Mouse (Mus musculus) heart, postnatal 4 days (tissue): ENCODE data around the gene Btaf1. TPM values are rescaled to one million over a fixed set of nuclear protein-coding genes. Genes with fewer than 3 reads are reported as not detected.
"Not testable (repeated sequence)": the region's sequence is repeated elsewhere in the genome, so short reads cannot be mapped to it uniquely, and the experiment has no call there.

ENCODE experiments used
- DNase-seq: peaks from one replicate; pipeline ENCODE4 v3.0.0; 2021
- total RNA-seq, 2 experiments: library from RNA; stranded (reverse); gene quantifications; 2 replicates each; pipeline ENCODE4 v1.2.3; 2021

The Btaf1 gene
- total RNA-seq, 2 experiments from 2014 or later = 16.3 TPM

DNA sequence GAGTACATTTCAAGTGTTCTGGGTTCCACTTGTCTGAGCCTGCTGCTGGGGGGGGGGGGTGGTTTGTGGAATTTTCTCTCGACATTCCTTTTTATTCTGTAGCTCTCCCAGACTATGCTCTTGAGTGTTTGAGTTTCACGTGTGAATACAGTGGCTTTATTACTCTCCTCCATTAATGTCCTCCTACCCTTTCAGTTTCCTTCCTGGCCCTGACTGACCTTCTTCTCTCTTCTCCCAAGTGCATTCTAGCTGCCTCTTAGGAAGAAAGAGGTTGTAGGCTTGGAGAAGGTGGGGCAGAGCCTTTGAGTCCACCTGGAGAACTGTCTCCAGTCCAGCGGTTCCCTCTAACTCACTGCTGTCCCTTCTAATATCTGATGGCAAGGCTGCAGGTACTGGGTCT is 2.9 kb upstream of the Btaf1 start:
- DNase-seq = no peak

DNA sequence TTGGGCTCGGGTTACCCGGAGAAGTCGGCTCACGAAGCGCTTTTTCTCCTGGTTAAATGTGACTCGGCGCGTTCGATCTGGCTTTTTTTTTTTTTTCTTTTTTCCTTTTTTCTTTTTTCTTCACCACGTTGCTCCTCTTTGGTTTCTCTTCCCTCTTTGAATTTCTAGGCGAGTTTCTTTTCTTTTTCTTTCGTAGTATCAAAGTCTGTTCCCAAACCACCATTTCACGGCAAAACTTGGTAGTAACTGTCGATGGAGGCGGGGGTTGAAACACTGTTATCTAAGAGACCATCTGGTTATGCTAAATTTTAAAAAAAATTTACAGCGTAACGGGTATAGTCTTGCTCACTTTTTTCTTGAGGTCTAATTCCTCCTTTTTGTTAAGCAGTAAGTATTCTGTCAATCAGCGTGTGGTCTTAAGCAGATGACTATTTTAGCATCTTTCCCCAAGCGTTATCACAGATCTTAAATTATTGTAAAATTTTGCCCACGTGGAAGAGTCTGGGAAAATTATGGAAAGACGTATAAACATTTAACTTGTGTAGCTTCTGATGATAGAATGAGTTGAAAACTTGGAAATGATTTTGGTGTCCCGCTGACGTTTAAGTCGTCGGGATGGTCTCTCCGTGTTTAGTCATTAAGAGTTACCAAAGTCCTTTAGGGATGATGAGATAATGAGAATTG is 816 bp downstream of the Btaf1 start:
- DNase-seq = no peak

DNA sequence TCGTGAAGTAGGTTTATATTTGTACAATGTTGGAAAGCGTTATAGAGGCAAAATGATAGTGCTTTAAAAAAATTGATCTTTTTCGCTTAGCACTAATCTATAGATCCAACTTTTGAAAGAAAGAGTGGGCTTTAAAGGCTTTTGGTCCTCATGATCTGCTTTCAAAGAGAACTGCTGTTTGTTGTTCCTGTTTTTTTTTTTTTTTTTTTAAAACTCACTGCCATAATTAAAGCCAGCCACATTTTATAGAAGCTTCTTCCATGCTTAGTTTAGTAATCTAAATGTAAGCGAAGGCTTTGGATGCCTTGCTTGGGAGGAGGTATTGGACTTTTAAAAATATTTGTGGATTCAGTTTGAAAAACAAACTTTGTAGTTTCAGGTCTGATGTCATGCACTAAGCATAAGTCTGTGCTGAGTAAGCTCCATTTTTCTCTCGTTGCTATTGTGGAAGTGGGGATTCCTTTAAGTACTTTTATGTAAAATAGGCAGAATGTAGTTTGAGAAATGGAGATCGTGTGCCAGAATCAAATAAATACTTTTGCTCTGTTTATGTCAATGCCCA is 2.0 kb downstream of the Btaf1 start:
- DNase-seq = no peak

DNA sequence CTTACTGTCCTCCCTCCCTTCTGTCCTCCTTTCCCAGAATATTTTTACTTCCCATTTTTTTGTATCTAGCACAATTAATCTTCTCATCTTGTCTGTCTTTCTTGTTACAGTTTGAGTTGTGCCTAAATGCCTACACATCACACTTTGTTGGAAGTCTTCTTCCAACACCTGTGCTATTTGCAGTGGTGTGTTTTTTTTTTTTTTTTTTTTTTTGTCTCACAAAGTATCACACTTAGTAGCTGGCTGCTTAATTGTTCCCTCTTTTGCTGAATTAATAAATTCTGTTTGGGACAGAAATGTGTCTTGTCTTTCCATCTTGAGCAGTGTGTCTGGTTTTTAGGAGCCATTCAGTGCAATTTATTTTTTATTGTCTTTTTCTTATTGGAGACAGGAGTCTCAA is 3.9 kb downstream of the Btaf1 start:
- no peak for DNase-seq

DNA sequence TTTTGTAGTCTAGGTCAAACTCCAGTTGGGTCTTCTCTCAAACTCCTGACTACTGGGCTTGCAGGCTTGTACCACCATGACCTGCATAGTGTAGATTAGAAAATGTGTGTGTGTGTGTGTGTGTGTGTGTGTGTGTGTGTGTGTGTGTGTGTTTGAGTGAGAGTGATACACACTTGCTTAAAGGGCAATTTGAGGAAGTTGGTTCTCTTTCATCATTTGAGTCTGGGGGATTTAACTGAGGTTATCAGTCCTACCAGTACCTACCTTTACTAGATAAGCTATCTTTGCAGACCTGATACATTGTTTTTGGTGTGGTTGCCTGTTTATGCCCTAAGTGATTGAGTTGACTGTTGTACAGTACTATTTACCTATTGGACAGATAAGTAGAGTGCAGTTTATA is 6.2 kb downstream of the Btaf1 start:
- DNase-seq = no peak

DNA sequence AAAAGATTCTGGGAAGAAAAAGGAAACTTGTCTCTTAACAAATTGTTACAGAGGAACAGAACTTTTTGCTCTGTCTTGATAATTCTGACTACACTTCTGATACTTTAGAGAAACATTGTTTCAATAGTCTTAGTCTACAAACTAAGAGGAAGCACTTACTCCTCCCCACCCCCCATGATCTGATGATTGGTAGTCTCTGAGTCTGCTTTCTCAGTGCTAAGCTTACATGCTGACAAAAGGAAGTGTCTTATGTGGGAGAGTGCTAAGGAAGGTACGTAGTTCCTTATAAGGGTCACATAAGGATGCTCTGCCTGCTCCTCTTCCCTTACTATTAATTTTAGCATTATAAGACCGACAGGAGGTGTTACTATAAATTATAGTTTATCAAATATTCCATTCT is 6.7 kb downstream of the Btaf1 start:
- no peak for DNase-seq

DNA sequence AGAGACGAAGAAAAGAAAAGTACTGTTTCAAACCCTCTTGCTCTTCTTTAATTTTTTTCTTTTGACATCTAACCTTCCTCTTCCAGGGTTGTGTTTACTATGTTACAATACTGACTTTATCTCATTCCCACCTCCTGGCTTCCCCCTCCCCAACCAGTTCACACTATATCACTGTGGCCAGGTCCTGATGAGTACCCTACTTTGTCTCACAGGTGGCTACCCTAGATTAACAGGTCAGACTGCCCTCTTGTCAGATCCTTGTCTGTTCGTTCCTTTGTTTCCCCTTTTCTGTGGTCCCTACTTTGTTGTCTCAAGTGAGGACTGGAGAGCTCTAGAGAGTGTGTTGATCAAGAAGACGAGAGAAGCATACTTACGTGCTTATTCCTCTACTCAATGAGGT is 10.4 kb downstream of the Btaf1 start:
- DNase-seq = no peak

DNA sequence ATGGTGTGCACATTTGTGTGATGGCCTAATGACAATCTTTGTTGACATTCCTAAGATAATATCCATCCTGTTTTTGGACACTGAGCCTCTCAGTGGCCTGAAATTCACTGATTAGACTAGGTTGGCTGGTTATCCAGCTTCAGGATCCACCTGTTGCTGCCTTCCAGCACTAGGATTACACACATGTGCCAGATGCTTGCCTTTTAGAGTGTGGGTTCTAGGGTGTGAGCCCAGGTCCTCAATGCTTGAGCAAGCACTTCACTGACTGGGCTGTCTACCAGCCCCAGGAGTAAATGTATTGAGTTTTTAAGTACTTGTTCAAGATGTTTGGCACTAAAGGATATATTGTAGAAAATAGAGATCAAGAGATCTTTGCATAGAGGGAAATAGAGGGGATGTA is 12.1 kb downstream of the Btaf1 start:
- no peak for DNase-seq

DNA sequence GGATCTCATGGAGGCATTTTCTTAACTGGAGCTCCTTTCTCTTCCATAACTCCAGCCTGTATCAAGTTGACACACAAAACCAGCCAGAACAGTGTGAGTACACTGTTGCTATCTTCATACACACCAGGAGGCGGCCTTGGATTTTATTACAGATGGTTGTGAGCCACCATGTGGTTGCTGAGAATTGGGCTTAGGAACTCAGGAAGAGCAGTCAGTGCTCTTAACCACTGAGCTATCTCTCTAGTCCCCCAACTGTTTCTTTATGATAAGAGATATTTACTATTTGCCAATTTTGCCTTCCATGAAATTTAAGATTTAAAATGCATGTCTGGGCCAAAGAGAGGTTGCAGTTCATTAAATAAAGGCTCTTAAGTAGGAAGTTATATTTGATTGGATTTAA is 14.2 kb downstream of the Btaf1 start:
- DNase-seq = no peak

DNA sequence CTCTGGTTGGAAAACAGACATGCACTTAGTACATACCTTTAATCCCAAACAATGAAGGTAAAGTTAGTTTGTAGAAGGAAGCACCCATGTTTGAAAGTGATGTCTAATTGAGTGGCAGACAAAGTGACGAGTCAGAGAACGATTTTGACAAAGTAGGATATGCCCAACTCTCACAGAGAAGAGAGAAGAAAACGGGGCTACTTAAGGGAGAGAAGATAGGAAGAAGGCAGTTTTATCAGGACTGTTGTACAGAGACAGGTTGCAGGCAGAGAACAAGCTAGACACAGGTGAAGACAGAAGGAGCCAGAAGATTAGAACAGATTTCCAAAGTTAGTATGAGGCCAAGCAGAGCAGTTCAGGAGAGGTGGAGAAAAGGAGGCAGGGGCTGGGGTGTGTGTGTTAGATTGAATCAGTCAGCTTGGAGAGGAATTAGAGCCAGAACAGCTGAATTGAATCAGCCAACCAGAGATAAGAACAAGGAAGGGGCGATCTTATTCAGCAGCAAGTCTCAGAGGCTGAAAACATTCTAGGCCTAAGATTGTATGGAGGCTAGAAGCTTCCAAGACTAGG is 27.8 kb downstream of the Btaf1 start:
- DNase-seq = no peak

DNA sequence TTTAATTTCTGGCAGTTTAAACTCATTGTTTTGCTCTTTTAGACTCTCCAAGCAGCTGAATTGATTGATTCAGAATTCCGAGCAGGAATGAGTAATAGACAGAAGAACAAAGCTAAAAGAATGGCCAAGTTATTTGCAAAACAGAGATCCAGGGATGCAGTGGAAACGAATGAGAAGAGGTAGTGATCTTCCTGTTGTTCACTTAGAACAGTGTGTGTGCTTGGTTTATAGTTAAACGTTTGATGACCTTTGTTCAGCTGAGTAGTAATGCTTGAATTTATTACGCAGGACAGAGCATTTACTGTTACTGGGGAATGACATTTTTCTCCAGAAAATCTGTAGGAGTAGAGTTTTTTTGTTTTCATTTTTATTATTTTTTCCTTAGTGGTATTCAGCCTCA is 32.5 kb downstream of the Btaf1 start:
- DNase-seq = no peak

DNA sequence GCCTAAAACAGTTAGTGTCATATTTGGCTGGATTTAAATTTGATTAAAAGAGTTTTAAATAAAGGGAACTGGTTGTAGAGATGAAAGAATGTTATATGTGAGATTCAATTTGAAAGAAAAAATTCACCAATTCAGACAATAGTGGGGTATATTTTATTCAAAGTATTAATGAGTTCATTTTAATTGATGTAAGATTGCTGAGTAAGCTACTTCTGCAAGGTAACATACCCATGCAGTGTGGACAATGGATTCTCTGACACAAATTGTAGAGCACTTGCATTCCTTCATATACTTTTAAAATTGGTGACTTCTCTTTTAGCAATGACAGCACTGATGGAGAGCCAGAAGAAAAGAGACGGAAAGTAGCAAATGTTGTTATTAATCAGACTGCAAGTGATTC is 35.4 kb downstream of the Btaf1 start:
- DNase-seq = no peak

DNA sequence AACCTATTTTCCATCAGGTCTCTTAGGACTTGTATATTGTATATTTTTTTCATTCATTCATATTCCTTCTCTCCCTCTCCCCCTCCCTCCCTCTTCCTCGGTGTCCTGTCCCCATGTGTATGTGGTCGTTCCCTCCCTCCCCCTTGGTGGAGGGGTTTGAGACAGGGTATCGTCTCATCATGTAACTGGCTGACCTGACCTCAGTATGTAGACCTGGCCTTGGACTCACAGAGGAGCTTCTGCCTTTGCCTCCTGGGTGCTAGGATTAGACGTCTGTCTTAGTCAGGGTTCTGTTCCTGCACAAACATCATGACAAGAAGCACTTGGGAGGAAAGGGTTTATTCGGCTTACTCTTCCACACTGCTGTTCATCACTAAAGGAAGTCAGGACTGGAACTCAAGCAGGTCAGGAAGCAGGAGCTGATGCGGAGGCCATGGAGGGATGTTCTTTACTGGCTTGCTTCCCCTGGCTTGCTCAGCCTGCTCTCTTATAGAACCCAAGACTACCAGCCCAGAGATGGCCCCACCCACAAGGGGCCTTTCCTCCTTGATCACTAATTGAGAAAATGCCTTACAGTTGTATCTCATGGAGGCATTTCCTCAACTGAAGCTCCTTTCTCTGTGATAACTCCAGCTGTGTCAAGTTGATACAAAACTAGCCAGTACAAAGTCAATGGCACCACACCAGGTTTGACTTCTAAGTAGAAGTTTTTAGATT is 36.8 kb downstream of the Btaf1 start:
- not testable (repeated sequence) for DNase-seq

DNA sequence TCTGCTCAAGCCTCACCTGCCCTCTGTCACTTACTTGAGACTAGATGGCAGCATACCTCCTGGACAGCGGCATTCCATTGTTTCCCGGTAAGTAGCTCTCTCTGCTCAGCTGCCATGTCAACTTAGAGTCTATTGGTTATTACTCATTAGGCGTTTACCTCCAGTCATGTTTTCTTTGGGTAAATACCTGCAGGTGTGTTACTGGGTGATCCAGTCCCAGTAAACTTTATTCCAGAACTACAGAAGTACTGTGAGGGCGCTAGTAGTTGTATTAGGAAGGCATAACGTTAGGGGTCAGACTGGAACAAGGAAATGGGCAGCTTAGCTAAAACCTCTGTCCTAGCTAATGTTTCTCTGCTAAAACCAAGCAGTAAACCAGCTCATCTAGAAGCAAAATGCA is 78.7 kb downstream of the Btaf1 start:
- no peak for DNase-seq

DNA sequence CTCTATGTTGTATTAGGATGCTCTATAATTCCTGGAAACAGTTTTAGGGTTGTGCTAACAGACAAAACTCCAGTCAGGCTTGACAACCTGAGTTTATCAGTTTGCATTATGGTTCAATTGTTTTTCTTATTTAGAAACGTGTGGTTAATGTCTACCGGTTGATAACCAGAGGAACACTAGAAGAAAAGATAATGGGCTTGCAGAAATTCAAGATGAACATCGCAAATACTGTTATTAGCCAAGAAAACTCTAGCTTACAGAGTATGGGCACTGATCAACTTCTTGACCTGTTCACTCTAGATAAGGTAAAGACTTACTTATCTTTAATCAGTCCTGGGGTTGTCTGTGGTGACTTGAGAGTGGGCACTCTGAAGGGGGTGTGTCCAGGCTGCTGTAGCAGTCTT is 84.0 kb downstream of the Btaf1 start:
- no peak for DNase-seq

DNA sequence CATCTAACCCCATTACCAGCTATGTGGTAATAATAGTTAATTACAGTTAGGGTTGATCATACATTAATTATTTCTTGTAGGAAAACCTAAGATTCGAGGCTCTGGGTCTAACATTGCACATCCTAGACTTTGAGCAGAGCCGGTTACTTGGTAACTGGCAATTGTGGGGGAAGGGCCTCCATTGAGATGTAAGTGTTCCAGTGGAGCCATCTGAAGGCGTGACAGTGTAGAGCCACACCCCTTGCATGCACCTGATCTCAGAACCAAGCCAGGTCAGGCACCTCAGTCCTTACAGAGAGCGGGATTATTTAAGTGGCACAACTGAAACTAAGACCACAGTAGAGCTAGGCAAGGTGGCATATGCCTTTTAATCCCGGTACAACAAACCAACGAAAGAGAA is 87.6 kb downstream of the Btaf1 start:
- DNase-seq = no peak

DNA sequence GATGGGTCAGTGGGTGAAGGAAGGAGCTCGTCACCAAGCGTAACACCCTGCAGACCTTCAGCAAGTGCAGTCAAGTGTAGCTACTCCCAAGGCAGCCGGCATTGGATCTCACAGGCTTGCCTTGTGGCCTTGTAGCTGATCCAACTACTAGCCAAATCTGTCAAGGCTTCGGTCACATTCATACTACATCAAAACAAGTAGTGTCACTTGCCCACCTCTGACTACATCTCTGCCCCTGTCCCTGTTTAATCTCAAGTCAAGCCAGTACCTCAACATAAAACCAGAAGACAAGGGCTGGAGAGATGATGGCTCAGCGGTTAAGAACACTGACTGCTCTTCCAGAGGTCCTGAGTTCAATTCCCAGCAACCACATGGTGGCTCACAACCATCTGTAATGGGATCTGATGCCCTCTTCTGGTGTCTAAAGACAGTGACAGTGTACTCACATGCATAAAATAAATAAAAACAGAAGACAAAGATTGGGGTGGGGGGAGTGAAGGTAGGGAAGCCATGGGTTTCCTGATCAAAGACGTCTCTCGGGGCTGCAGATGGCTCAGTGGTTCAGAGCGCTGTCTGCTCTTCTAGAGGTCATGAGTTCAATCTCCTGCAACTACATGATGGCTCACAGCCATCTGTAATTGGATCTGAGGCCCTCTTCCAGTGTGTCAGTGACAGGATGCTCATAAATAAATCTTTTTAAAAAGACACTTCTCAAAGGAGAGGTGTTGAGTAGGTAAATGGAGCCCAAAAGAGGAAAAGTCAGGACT is 88.5 kb downstream of the Btaf1 start:
- no peak for DNase-seq

DNA sequence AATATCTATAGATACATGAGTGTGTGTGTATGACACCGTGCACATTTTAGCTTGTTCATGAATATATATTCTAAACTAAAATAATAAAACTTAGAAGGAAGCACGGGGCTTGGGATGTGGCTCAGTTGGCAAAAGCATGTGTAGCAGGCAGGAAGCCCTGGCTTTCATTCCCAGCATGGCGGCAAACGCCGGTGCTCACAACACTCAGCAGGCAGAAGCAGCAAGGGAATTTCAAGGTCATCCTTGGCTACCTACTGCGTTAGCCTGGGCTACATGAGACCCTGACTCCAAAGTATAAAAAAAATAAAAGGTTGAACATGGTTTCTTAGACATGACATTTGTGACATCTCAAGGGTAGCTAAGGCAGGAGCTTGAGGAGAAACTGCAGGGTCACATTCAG is 91.0 kb downstream of the Btaf1 start:
- no peak for DNase-seq

DNA sequence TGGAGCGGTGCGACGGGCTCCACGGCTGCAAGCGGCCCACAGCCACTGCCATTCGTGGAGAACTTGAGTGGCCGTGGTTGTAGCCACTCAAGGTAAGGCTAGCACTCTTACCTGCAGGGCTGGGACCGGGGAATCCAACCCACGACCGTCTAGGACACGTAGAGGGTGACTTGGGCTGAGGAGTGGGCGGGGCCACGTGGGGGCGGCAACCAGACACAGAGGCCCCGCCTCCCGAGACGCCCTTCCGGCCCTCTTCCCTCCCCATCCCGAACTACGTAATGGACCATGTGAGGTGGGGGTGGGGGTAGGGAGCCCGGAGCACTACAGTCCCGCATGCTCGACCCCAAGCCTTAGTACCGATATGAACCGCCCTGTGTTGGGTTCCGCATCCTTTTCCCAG is 92.5 kb downstream of the Btaf1 start:
- DNase-seq = peak; percentile 51

DNA sequence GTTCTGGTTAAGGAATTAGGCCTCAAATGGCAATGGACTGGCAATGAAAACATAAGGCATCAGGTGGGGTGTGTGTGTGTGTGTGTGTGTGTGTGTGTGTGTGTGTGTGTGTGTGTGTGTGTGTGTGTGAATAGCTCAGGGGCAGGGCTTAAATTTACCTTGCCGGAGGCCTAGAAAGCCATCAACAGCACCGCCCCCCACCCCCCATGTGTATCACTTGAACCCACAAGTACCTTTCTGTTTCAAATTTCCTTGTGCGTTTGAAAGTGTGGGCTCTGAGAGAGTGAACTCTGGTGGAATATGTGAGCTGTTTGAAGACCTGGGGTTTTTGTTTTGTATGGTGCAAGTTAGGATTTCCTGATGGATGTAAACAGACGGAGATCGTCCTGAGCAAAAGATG is 93.1 kb downstream of the Btaf1 start:
- no peak for DNase-seq

DNA sequence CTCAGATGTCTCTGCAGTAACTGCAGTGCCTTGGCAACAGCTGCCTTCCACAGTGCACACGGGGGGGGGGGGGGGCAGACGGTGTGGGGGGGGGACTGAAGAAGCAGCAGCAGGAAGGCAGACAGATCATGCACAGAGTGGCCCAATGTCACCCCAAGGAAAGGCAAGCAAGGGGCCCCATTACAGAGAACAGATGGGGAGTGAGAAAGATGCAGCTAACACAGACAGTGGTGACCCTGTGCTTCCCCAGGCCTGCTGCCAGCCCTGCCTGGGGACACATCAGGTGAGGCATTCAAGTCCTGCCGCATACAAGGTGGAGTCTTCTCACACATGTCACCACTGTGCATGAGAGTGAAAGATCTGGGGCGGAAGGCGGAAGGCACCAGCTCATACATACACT is 94.7 kb downstream of the Btaf1 start:
- no peak for DNase-seq

DNA sequence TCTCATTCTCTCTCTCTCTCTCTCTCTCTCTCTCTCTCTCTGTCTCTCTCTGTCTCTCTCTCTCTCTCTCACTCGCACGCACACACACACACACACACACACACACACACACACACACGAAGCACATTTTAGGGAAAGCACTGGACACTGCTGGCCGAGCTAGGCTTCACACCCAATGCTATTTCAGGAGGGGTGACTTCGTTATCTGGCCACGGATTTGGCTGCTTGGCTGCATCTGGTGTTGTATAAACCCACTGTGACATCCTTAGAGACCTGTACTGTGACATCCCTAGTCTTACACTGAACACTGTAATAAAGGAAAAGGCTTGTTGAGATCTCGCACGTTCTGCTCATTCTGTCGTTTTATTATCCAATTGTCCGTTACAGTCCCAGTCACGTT is 95.1 kb downstream of the Btaf1 start:
- peak; percentile 26 for DNase-seq

DNA sequence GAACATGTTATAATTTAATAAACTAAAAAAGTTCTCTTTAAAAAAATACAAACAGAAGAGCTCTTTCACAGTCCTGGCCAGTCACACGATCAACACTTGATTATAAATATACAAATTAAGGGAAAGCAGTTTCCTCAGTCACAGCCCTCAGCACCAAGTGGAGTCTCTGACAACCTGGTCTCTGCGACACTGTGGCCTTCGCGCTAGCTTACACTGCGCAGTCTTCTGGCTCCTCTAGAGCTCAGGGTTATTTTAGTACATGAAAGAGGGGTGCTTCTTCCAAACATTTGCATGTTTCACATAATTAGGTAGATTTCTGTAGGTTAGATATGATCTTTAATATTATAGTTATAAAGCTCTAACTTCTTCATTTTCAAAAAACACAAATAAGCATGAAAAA is 96.3 kb downstream of the Btaf1 start:
- no peak for DNase-seq
